Mouse (Mus musculus) CH12.LX (cell line): ENCODE data around the gene Nid2.

ENCODE experiments used
- ETS1 ChIP-seq: conservative IDR thresholded peaks from 2 replicates; pipeline ENCODE4 v1.6.1; 2012; ENCODE audit warnings: low read depth, mild to moderate bottlenecking, inconsistent platforms, low read length, improper control_type of control experiment, moderate library complexity
- ZNF384 ChIP-seq: IDR thresholded peaks from 2 replicates; pipeline ENCODE4 v1.6.1; 2012; ENCODE audit warnings: low read depth, low read length, improper control_type of control experiment, inconsistent platforms

DNA sequence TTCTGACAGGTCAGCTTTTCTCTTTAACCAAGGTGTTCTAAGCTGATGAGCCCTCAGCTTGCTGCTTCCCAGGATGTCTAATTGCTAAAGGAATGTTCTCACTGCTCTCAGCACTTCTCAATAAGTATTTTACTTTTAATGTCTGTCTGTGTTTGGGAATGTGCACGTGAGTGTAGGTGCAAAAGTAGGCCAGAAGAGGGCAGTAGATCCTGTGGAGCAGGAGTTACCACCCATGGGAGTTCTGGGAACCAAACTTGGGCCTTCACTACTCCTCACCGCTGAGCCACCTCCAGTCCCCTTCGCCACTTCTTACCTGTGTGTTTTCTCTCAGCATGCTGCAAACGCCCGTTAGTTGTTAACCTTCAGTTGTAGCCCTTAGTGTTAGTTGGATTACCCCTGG, 25.1 kb downstream of the Nid2 start:
- TF ChIP-seq ETS1 (no peak), ZNF384 (no peak)
